Mouse (Mus musculus) liver, embryonic 15.5 days (tissue): ENCODE measurements around the gene H2-Ke6. TPM values are rescaled to one million over a fixed set of nuclear protein-coding genes. Genes with fewer than 3 reads are reported as not detected.

Source experiments
- ATAC-seq: fragments of 200-750 bp; cut with Nextera tagmentation; 2 replicates; pipeline ENCODE4 v1.8.0; 2017; ENCODE audit warnings: moderate number of reproducible peaks, mild to moderate bottlenecking, moderate library complexity; ENCODE audit not compliant: insufficient read depth
- H3K27ac ChIP-seq: fragments of 300-500 bp; sonication (generic); replicated peaks from 2 replicates; pipeline ENCODE4 v1.5.1; 2015; ENCODE audit warnings: mild to moderate bottlenecking, inconsistent platforms
- H3K27me3 ChIP-seq: fragments of 300-500 bp; sonication (generic); 2 replicates; pipeline ENCODE4 v1.6.1; 2015; ENCODE audit warnings: mild to moderate bottlenecking, inconsistent platforms
- H3K36me3 ChIP-seq: fragments of 300-500 bp; sonication (generic); replicated peaks from 2 replicates; pipeline ENCODE4 v1.6.1; 2015; ENCODE audit warnings: moderate library complexity, mild to moderate bottlenecking, inconsistent platforms
- H3K4me1 ChIP-seq: fragments of 300-500 bp; sonication (generic); replicated peaks from 2 replicates; pipeline ENCODE4 v1.6.1; 2015; ENCODE audit warnings: inconsistent platforms
- H3K4me2 ChIP-seq: fragments of 300-500 bp; sonication (generic); 2 replicates; pipeline ENCODE4 v1.6.1; 2015; ENCODE audit warnings: moderate library complexity, mild to moderate bottlenecking, inconsistent platforms
- H3K4me3 ChIP-seq: fragments of 300-500 bp; sonication (generic); replicated peaks from 2 replicates; pipeline ENCODE4 v1.5.1; 2015; ENCODE audit warnings: mild to moderate bottlenecking, inconsistent platforms
- H3K9ac ChIP-seq: fragments of 300-500 bp; sonication (generic); 2 replicates; pipeline ENCODE4 v1.6.1; 2015; ENCODE audit warnings: moderate library complexity, mild to moderate bottlenecking, inconsistent platforms
- H3K9me3 ChIP-seq: fragments of 300-500 bp; sonication (generic); replicated peaks from 2 replicates; pipeline ENCODE4 v1.6.1; 2016; ENCODE audit warnings: inconsistent platforms
- WGBS: fragments of 180-500 bp; shearing (Covaris S2); methylation state at CpG from one replicate; pipeline ENCODE4 v1.1.7; 2015; ENCODE audit warnings: mixed read lengths; ENCODE audit not compliant: insufficient replicate concordance; 5-methylcytosine and 5-hydroxymethylcytosine counted together
- polyA plus RNA-seq: library from polyadenylated mRNA; unstranded; fragments of >200 nt; fragmentation: Nextera tagmentation; extraction: Ambion mirVana; gene quantifications from 2 replicates; pipeline ENCODE4 v1.2.1, GENCODE M21; 2015

H2-Ke6 gene
- polyA plus RNA-seq, 1 experiment from 2014 or later: 30.7 TPM

DNA sequence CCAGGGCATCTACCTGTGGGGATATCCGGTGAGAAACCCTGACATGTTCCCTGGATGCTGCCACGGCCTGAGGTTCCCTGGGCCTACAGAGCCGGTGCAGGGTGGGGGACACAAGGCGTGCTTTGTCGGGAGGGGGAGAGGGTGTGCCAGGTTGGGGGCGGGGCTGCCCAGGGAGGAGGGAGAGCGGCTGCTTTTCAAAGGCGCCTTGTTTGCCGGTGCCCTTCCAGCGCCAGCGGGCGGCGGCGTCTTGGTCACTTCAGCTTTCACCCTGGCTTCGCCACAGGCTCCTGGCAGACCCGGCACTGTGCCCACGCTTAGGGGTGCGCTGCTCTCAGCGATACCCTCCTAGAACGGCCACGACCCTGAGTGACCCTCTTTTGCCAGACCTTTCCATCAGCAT is 10.6 kb upstream of the H2-Ke6 start:
- Histone ChIP-seq H3K9ac (no peak overlapping the region), H3K4me1 (peaks cover 24% of the 10 kb centered on the region), H3K36me3 (peaks cover 33% of the 10 kb centered on the region), H3K27me3 (peaks cover 48% of the 10 kb centered on the region), H3K4me2 (peak overlapping the region; percentile 37), H3K9me3 (no peaks in the 10 kb centered on the region), H3K27ac (no peak overlapping the region), H3K4me3 (no peak overlapping the region)
- 21% methylated on average over 21 of the region's 21 CpGs for WGBS
- ATAC-seq: no peak

DNA sequence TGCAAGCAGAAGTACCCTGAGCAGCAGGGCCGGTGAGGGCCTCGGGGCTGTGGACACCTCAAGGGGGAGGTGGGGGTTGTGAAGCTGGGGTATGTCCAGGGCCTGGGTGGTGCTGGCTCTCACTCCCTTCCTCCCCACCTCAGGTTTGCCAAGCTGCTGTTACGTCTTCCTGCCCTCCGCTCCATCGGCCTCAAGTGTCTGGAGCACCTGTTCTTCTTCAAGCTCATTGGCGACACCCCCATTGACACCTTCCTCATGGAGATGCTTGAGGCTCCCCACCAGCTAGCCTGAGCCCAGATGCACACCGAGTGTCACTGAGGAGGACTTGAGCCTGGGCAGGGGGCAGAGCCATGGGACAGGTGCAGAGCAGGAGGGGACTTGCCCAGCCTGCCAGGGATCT is 9.4 kb upstream of the H2-Ke6 start:
- WGBS: 80% methylated on average over 7 of the region's 7 CpGs
- peaks cover 33% of the 10 kb centered on the region for H3K36me3 ChIP-seq

DNA sequence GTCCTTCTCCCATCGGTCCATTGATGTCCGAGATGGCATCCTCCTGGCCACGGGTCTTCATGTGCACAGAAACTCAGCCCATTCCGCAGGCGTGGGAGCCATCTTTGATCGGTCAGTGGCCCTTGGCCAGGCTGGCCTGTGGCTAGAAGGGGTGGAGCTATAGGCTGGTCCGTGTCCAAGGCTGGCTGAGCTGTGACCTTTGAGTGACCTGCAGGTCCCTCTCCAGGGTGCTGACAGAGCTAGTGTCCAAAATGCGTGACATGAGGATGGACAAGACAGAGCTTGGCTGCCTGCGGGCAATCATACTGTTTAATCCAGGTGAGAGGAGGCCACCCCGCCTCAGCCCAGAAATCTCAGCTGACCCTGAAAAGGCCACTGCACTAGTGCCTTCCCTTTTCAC is 8.8 kb upstream of the H2-Ke6 start:
- Histone ChIP-seq H3K9me3 (no peaks in the 10 kb centered on the region), H3K4me3 (no peak overlapping the region), H3K4me1 (peaks cover 37% of the 10 kb centered on the region), H3K27ac (no peak overlapping the region), H3K9ac (no peak overlapping the region), H3K36me3 (peaks cover 33% of the 10 kb centered on the region), H3K4me2 (no peak overlapping the region), H3K27me3 (peaks cover 38% of the 10 kb centered on the region)
- ATAC-seq: no peak
- WGBS: 79% methylated on average over 10 of the region's 10 CpGs

More for the DNA sequence above, 9.4 kb upstream of the H2-Ke6 start:
- Histone ChIP-seq H3K4me1 (peaks cover 36% of the 10 kb centered on the region), H3K27me3 (peaks cover 44% of the 10 kb centered on the region), H3K4me3 (no peak overlapping the region), H3K27ac (no peak overlapping the region), H3K9me3 (no peaks in the 10 kb centered on the region), H3K9ac (no peak overlapping the region), H3K4me2 (no peak overlapping the region)
- no peak for ATAC-seq

DNA sequence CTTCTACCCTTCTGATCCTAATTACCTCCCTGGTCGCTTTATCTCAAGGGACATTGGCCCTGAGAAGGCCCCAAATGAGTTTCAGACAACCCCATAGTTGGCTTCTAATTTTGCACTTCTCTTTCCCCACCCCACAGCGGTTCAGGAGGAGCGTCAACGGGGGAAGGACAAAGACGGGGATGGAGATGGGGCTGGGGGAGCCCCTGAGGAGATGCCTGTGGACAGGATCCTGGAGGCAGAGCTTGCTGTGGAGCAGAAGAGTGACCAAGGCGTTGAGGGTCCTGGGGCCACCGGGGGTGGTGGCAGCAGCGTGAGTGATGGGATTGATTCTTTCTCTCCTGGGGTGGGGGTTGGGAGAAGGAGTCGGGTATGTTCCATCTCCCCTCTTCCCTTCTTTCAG is 7.7 kb upstream of the H2-Ke6 start:
- Histone ChIP-seq H3K9ac (no peak overlapping the region), H3K4me3 (no peak overlapping the region), H3K27me3 (peaks cover 27% of the 10 kb centered on the region), H3K27ac (no peak overlapping the region), H3K36me3 (peaks cover 33% of the 10 kb centered on the region), H3K4me2 (no peak overlapping the region), H3K9me3 (no peaks in the 10 kb centered on the region), H3K4me1 (peaks cover 42% of the 10 kb centered on the region)
- ATAC-seq: no peak
- WGBS: 84% methylated on average over 9 of the region's 9 CpGs

DNA sequence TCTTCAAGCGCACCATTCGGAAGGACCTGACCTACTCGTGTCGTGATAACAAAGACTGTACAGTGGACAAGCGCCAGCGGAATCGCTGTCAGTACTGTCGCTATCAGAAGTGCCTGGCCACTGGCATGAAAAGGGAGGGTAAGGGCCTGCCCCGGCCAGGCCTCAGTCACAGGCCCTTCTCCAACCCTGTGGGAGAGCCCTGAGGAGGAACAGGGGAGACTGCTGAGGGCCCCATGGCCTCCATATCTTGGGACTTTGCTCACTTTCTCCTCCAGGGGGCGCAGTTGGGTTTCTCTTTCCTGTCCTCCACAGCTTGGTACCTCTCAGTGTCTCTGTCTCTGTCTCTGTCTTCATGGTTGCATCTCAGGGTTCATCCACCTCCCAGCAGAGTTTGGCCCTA is 6.2 kb upstream of the H2-Ke6 start:
- peaks cover 55% of the 10 kb centered on the region for H3K4me1 ChIP-seq
- no peak for ATAC-seq

DNA sequence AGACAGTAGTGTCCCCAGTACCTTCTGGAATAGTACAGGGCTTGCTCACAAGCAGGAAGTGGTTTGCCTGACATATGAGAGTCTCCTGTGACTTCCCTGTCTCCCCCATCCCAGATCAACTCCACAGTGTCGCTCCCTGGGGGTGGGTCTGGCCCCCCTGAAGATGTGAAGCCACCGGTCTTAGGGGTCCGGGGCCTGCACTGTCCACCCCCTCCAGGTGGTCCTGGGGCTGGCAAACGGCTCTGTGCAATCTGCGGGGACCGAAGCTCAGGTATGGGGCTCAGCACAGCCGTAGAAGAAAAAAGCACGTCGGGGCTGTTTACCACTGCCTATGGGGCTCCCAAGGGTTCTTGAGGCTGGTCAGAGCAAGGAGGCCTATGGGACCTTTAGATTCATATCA is 5.6 kb upstream of the H2-Ke6 start:
- no peak for ATAC-seq
- peaks cover 53% of the 10 kb centered on the region for H3K36me3 ChIP-seq
- H3K27ac ChIP-seq: peak overlapping the region; percentile 97
- WGBS: 79% methylated on average over 9 of the region's 9 CpGs
- H3K4me3 ChIP-seq: peak overlapping the region; percentile 98
- peak overlapping the region; percentile 93 for H3K4me2 ChIP-seq
- peaks cover 55% of the 10 kb centered on the region for H3K4me1 ChIP-seq
- H3K9me3 ChIP-seq: no peaks in the 10 kb centered on the region
- peak overlapping the region; percentile 96; the same call in 1 of the 2 replicates for H3K9ac ChIP-seq
- H3K27me3 ChIP-seq: peaks cover 8% of the 10 kb centered on the region

More for the DNA sequence above, 6.2 kb upstream of the H2-Ke6 start:
- H3K4me2 ChIP-seq: no peak overlapping the region
- no peak overlapping the region for H3K27ac ChIP-seq
- no peak overlapping the region for H3K9ac ChIP-seq
- H3K9me3 ChIP-seq: no peaks in the 10 kb centered on the region
- H3K27me3 ChIP-seq: peaks cover 14% of the 10 kb centered on the region
- H3K36me3 ChIP-seq: peaks cover 47% of the 10 kb centered on the region
- 65% methylated on average over 10 of the region's 10 CpGs for WGBS
- H3K4me3 ChIP-seq: no peak overlapping the region

DNA sequence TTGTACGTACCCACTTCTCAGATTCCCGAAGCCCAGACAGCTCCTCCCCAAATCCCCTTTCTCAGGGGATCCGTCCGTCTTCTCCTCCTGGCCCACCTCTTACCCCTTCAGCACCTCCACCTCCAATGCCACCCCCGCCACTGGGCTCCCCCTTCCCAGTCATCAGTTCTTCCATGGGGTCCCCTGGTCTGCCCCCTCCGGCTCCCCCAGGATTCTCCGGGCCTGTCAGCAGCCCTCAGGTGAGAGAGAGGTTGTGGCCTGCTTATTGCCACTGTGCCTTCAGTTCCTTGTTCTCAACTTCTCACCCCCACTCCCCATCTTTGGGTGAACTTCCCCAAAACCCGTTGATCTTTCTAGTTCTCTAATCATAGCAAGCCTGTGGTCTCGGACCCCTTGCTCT is 4.9 kb upstream of the H2-Ke6 start:
- 14% methylated on average over 9 of the region's 9 CpGs for WGBS
- Histone ChIP-seq H3K27me3 (0 out of 2 replicates have a peak, but pooled peaks cover 2% of the 10 kb centered on the region), H3K9me3 (no peaks in the 10 kb centered on the region), H3K9ac (peak overlapping the region; percentile 96), H3K4me2 (peak overlapping the region; percentile 93), H3K4me3 (peak overlapping the region; percentile 98), H3K36me3 (peaks cover 54% of the 10 kb centered on the region), H3K4me1 (peaks cover 55% of the 10 kb centered on the region), H3K27ac (peak overlapping the region; percentile 97)
- ATAC-seq: no peak

DNA sequence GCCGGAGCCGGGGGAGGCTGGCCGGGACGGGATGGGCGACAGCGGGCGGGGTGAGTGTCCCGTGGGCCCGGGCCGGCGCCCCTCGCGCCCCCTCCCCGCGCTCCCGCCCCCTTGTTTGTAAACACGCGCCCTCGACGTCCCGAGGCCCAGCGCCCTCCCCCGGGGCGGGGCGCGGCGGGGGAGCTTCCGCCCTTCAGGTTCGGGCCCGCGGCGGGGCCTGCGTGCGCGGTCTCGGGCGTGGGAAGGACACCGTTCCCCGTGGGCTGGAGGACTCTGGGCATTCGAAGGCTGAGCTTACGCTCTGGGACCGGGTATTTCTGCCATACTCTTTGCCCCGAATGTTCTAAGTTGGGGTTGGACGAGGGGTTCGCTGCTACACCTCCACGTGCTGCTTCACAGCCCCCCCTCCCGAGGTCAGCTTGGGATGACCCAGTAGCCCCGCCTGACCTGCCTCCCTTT is 4.3 kb upstream of the H2-Ke6 start:
- Histone ChIP-seq H3K4me1 (peaks cover 61% of the 10 kb centered on the region), H3K4me3 (peak overlapping the region; percentile 98), H3K9me3 (no peaks in the 10 kb centered on the region), H3K36me3 (peaks cover 48% of the 10 kb centered on the region), H3K4me2 (peak overlapping the region; percentile 93), H3K9ac (peak overlapping the region; percentile 96), H3K27ac (peak overlapping the region; percentile 97), H3K27me3 (no peaks in the 10 kb centered on the region)
- 1% methylated on average over 35 of the region's 48 CpGs for WGBS
- peak; percentile 41 for ATAC-seq

DNA sequence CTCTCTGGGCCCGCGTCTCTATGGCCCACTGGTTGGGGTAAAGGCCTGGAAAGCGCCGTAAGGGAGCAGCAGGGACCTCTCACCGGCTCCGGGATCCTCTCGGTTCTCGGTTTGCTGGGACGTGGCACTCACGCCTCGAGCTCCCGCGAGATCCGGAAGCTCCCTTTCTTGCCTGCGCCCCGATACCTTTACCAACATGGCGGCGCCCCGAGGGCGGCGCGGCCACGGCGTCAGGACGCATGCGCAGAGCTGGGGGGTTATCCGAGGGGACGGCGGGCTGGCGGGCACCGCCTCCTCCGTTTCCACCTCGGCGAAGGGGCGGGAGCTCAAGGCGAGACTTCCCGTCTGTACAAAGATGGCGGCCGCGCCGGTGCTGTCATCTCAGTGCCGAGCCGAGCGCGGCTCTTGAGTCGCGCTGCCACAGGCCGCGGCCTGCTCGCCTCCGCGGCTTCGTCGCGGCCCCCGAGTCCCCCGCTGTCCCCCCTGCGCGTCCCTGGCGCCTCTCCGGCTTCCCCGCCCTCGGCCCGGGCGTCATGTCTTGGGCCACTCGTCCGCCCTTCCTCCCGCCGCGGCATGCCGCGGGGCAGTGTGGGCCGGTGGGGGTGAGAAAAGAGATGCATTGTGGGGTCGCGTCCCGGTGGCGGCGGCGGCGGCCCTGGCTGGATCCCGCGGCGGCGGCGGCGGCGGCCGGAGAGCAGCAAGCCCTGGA is 3.8 kb upstream of the H2-Ke6 start, which contains the start of the genes Slc39a7 and Rxrb:
Gene Slc39a7, minus strand, starts transcription at position 218 of the 709 bp plus-strand sequence.
Gene Rxrb, plus strand, starts transcription at position 348 of the 709 bp plus-strand sequence.
- Histone ChIP-seq H3K27ac (peak within 1 kb of the TSS; percentile 97), H3K4me2 (peak within 1 kb of the TSS; percentile 93), H3K9ac (peak within 1 kb of the TSS; percentile 96), H3K36me3 (peaks cover 42% of the 10 kb centered on the region), H3K9me3 (no peaks in the 10 kb centered on the region), H3K4me3 (peak within 1 kb of the TSS; percentile 98), H3K4me1 (peaks cover 67% of the 10 kb centered on the region), H3K27me3 (no peaks in the 10 kb centered on the region)
- peak; percentile 72 for ATAC-seq
- WGBS: under 1% methylated on average over 86 of the region's 88 CpGs

DNA sequence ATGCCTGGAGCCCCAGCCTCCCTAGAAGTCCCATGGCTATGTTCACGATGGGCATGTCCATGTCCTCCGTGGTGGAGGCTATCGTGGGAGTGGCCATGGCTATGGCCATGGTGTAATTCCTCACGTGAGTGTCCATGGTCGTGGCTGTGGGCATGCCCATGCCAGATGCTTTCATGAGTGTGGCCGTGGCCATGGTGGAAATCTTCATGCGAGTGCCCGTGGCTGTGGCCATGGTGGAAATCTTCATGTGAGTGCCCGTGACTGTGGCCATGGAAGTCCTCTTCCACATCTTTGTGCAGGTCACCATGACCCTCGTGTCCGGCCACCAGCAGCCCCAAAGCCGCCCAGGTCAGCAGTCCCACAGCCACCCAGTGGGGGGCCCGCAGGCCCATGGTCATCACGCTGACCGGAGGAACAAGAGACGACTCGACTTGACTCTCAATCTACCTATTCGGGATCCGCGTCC is 3.0 kb upstream of the H2-Ke6 start:
- peaks cover 71% of the 10 kb centered on the region for H3K4me1 ChIP-seq
- no peaks in the 10 kb centered on the region for H3K9me3 ChIP-seq

DNA sequence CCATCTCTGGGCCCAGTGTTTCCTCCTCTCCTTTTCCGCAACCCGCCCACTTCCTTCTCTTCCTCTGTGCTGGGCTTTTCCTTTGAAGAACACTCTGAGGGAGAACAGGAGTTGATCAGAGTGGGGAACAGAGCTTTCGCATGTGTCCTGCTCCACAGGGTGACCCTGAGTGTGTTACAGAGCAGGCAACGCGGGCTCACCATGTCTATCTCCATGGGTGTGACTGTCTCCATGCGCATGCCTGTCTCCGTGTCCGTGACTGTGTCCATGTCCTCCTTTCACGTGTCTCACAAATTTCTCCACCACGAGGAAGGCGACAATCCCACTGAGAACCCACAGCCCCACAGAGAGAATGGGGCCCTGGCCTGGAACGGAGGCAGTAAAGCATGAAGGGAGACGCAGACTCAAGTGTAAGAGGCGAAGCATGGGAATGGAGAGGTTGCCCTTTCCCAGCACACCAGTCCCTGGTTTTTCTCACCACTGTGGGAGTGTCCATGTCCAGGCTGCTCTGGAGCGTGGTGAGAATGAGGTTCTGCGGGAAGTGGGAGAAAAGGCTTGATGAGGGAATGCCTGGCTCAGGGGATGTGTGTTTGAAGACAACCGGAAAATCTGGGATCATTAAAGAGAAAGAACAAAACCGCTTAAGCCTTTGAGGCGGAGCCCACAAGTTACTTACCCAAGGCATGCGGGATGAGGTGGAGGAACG is 2.2 kb upstream of the H2-Ke6 start:
- WGBS: 77% methylated on average over 21 of the region's 21 CpGs
- Histone ChIP-seq H3K27me3 (peaks cover 3% of the 10 kb centered on the region; the same call in 1 of the 2 replicates), H3K9me3 (no peaks in the 10 kb centered on the region), H3K36me3 (peaks cover 30% of the 10 kb centered on the region), H3K4me3 (peak overlapping the region; percentile 98), H3K4me2 (peak overlapping the region; percentile 93), H3K4me1 (peaks cover 80% of the 10 kb centered on the region), H3K27ac (peak overlapping the region; percentile 97; the same call in 1 of the 2 replicates), H3K9ac (peak overlapping the region; percentile 82)
- no peak for ATAC-seq

More for the DNA sequence above, 3.0 kb upstream of the H2-Ke6 start:
- Histone ChIP-seq H3K27me3 (no peaks in the 10 kb centered on the region), H3K4me3 (peak overlapping the region; percentile 98), H3K27ac (peak overlapping the region; percentile 97), H3K36me3 (peaks cover 35% of the 10 kb centered on the region), H3K4me2 (peak overlapping the region; percentile 93), H3K9ac (peak overlapping the region; percentile 82)
- ATAC-seq: no peak
- WGBS: 3% methylated on average over 20 of the region's 20 CpGs
